Mouse (Mus musculus): ENCODE measurements around the gene Acsm3.
"Not testable (repeated sequence)": the region's sequence is repeated elsewhere in the genome, so short reads cannot be mapped to it uniquely, and the experiment has no call there.

The Acsm3 gene

DNA sequence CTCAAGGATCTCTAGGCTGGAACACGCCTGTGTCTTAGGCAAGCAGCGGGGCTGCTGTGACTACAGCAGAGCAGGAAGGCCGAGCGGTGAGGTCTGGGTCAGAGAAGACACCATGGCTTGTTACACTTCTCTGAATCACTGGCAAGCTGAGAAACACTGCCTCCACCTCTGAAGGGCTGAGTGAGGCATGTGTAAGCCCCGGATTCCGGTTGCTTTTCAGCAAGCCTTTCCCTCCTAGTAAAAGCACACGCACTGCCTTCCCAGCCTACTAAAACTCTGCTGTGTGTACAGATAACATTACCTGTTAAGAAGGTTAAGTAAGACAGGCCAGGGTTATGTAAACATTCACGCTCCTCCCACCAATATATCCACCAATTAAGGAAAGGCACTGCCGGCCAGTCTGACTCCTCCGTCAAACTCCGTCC is at the start of gene Acsm3:
Acsm3 (plus strand) TSS at position 397 of the 425 bp plus-strand sequence.
- no peak for DNase-seq (ENCODE audit: low spot score)

DNA sequence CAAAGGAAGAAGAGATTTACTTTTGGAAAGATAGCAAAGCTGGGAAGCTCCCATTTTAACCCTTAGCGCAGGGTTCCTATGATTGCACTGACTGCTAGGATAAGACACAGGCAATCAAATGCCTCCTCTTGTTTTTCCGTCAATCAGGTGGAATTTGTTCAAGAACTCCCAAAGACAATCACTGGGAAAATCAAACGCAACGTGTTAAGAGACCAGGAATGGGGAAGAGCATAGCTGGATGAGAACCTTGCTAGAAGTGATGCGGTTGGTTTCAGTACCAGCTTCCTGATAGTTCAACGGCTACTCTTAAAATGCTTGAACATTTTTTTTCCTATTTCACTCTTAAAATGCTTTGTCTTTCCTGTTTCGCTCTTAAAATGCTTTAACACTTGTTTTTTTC is 46.6 kb upstream of the Acsm3 start:
- no peak for DNase-seq (ENCODE audit: low spot score)

DNA sequence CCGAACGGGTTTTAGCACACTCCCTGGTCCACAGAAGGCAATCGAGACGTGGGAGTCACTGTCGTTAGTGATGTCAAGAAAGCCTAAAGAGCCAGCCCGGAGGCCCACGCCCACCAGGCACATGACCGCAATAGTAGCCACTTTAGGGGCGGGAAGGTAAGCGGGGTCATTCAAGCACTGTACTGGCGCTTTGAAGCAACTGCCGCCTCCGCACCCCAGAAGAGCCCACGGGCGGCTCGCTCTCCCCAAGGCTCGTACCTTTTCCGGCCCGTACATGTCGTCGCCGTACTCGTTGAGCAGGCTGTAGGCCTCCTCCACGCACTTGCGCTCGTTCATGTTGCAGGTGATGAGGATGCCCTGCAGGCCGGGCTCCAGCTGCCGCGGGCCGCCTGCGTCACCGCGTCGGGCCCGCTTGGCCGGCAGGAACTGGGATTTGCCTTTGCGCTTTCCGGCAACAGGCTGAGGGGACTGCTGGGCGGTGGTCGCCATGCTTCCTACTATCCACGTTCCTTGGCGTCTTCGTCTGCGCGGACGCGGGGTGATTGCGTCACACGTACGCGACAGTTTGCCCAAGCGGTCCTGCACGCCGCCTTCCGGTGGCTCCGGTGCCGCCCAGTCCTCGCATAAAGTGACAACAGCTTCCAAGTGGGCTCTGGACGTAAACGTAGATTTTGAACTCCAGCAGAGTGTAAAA is 40.3 kb upstream of the Acsm3 start, which contains the start of gene Thumpd1:
Thumpd1 (minus strand) TSS at position 546 of the 694 bp plus-strand sequence.
- DNase-seq (ENCODE audit: low spot score), result peak; percentile 92

DNA sequence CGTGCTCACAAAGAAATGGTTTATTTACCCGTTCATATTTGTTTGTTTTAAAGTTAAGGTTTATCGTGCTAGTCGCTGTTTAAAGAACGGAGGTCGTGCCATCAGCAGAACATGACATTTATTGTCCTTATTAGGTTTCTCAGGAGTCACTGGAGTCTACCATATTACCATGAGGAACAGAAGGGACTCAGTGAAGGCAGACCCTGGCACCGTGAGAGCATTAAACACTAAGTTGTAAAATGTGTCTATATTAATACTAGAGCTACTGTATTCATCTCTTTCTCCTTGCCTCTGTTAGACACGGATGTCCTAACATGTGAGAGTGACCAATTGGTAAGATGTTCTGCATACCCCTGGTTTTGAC is 39.8 kb upstream of the Acsm3 start:
- DNase-seq (ENCODE audit: low spot score), result no peak

DNA sequence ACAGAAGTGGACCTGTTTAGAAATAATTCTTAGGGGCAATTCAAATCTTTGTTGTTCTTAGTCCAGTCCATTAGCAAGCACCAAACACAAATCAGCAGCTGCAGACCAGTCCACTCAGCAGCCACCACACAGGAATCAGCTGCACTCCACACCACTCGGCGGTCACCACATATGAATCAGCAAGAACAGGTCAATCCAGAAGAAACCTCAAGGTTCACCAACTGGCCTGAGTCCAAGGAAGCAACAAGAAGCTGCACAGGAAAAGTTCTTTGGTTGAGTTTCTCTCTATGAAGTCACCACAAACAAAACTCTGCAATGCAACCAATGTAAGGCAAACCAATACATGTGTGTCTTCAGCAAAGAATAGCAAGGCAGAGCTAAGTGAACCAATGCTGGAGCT is 33.1 kb upstream of the Acsm3 start:
- DNase-seq (ENCODE audit: low spot score), result no peak

DNA sequence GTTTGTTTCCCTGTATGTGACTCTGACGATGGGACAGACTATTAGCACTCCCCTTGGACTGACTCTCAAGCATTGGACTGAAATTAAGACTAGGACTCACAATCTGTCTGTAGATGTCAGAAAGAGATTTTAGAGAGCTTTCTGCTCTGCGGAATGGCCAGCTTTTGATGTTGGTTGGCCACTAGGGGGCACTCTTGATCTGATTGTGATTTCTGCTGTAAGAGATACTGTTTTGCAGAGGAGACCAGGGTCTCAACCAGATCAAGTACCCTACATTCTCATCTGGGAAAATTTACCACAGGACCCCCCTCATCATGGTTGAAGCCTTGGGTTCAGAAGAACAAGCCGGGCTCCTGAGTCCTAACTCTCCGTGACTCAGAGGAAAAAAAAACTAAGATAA is 29.5 kb upstream of the Acsm3 start:
- DNase-seq (ENCODE audit: low spot score), result peak; percentile 27

DNA sequence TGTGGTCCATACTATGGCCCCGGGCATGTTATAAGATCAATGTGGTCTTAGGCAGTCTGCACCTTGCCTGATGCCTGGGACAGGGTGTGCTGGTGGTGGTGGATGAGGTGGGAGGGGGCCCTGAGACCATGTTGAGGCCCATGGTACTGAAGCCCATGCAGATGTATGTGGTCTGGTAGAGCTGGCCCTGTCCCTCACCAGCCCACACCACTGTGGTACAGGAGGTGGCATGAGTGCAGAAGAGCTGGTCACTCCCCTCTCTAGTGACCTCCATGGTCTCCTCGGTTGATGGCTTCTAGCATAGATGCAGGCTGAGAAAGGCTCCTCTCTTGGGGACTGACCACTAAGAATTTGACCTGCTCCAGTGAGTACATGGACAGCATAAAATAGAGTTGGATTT is 21.8 kb upstream of the Acsm3 start:
- DNase-seq (ENCODE audit: low spot score), result no peak

DNA sequence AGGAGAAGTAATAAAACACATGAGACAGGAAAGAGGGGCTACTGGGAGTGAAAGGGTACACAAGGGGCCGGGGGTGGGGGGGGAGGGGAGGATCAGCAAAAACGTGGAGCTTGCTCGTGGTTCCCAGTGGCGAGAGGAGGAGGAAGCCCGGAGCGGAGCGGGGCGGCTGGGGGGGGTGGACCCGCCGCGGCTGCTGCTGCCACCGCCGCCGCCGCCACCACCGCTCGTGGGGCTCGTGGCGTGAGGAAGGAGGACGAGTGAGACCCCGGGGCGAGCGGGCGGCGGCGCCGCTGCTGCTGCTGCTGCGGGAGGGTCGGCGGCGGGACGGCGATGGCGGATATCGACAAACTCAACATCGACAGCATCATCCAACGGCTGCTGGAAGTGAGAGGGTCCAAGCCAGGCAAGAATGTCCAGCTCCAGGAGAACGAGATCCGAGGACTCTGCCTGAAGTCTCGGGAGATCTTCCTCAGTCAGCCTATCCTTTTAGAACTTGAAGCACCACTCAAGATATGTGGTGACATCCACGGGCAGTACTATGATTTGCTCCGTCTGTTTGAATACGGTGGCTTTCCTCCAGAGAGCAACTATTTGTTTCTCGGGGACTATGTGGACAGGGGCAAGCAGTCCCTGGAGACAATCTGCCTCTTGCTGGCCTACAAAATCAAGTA is 20.8 kb upstream of the Acsm3 start:
- DNase-seq (ENCODE audit: low spot score), result not testable (repeated sequence)

DNA sequence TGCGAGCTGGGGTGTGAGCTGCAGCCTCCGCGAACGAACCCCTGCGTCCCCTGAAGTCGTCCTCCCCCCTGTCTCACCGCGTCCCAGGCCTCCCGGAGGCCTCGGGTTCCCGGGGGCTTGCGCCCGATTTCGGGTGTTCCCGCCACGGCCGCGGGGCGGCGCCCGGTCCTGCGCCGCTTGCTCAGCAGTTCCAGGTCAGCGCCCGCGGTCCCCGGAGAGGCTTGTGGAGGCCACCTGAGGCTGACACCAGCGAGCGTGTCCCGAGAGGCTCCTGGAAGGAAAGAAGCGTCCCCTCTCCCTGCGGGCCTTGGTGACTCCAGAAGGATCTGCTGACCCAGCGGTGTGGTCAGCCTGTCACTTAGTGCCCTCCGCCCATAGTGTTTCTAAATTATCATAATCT is 16.4 kb upstream of the Acsm3 start:
- DNase-seq (ENCODE audit: low spot score), result peak; percentile 17

DNA sequence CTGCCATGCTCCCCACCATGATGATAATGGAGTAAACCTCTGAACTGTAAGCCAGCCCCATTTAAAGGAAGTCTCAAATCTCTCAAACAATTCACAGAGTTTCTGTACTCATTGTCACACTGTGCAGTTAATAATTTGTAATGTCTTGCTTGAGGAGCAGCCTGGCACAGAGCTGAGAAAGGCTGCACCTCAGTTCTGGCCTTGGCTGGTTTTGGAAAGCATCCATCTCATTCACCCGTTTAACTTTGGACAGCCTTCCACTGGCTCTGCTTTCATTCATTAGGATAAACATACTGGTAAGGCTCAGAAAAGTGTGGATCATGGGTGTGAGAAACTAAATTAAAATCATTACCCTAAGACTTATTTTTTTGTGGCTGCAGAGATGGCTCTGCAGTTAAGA is 14.9 kb upstream of the Acsm3 start:
- DNase-seq (ENCODE audit: low spot score), result no peak

DNA sequence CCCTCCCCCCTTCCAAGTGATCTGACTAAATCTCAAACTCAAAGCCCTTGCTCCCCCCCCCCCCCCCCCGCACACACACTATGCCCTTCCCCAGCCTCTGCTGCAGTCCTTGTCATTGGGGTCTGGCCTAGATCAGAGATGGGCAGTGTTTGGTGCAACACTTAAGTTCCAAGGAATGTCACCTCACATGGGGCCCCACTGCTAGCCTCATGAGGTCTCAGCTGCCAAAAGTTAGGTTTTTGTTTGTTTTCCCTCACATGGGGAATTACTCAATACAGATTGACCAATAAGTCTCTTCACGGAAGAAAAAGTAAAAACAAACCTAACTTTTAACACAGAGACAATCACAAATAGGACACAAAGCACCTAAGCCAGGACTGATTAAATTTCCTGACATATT is 12.0 kb upstream of the Acsm3 start:
- DNase-seq (ENCODE audit: low spot score), result no peak

DNA sequence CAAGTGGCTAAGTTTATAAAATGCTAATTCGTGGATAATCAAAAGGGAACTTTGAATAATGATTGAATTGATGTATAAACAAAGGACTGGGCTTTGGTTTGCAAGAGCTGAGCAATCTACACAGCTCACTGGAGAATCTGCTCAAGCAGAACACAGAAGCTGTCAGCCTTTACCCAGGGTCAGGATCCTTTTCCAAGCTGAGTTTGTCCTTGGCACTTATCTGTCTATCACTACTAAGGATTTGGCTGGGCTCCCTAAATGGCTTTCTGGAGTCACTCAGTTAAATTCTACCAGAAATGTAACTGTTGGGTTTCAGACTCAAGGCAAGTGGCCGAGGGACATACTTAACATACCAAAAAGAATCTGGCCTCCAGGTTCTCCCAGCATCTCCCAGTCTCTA is 10.8 kb upstream of the Acsm3 start:
- DNase-seq (ENCODE audit: low spot score), result no peak

DNA sequence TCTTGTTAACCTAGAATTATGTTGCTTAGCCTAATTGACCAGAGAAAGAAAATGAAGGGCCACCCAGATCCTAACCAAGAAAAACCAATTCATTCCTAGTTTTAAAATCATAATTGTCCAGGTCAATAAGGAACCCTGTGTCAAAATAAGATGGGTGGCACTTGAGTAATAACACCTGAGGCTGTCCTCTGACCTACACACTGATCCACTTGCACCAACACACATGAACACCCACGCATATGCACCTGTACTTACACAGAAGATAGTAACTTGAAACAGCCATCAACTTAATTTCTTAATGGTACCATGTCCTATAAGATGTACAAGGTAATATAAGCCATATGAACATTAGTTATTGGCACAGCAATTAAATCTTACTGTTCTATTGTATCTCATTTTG is 7.0 kb upstream of the Acsm3 start:
- no peak for DNase-seq (ENCODE audit: low spot score)

DNA sequence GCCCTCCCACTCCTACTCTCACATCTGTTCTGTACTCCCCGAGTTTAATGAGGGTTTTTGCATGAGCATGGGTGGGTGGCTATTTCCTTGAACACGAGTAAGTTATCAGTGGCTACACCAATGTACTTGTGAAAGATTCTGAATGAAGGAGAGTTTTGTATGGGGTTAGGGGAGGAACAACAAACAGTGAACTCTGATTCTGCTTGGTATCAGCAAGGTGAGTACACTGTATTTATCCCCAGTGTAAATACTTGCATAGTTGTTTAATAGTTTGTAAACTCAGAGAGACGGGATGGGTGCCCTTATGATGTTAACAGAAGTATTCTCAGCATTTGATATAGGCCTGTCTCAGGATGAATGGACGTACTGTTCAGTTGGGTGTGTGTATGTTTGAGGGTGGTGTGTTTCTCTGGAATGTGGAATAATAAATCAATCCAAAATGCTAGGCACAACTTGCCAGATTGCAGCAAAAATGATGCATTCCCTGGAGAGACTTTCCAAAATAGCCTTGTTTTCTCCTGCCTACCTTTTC is 1.5 kb downstream of the Acsm3 start:
- DNase-seq (ENCODE audit: low spot score), result no peak

DNA sequence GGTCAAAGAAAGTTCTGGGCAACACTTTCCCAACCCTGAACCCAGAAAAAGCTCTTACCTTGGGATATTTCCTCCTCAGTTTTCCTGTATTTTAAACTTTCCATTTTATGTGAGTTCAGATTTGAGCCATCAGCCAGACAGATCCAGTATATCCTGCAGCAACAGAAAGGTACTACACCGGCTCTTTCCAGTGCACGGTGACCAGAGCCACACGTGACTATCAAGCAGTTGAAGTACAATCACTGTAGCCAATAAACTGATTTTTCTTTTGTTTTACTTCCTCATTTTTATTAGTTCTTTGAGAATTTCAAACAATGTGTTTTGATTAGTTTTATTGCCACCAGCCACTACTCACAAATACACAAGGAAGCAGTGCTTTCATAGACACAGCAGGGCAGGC is 3.7 kb downstream of the Acsm3 start:
- no peak for DNase-seq (ENCODE audit: low spot score)

DNA sequence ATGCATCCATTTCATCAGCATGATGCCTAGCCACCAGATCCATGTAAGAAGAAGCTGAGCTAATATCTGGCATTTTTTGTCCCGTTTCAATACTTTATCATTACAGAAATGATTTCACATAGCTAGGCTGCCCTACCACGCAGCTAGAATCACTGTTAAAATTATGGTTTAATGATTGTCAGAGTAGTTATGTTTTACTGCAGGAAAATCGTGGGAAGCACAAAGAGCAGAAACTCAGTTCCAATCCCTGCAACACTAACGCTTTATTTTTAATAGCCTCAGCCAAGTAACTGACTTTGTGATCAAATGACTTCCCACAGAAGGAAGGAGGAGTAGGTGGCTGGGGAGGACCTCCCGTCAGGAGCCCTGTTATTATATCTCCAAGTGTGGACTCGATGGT is 6.3 kb downstream of the Acsm3 start:
- DNase-seq (ENCODE audit: low spot score), result no peak

DNA sequence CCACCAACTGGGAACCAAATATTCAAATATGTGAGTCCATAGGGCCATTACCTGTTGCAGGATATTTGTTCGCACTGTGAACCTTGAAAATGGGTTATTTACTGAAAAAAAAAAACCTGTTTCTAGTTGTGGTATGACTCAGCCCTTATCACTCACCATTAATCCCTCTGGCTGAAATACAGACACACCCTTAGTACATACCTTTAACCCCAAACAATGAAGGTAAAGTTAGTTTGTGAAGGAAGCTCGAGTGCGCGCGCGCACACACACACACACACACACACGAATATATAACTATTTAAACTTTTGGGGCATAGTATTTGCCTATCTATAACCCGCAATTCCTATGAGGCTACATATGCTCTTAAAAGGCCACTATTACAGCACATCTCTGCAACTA is 9.2 kb downstream of the Acsm3 start:
- no peak for DNase-seq (ENCODE audit: low spot score)

DNA sequence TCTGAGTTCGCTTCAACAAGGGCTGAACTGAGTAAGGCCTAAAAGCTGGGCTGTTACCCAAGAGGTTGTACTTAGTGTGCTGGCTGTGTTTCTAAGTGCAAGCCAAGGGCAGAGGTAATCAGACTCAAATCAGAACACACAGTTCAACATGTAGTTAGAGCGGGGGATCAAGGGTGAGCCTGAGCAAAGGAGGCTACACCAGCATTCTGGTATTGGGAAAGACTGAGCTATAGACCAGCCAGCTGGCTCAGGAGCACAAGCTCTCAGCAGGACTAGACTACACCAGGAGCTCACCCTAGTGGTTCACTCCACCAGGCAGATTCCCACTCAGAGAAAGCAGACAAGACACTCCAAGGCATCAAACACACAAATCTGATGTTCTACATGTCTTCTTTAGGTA is 22.7 kb downstream of the Acsm3 start:
- DNase-seq (ENCODE audit: low spot score), result no peak

DNA sequence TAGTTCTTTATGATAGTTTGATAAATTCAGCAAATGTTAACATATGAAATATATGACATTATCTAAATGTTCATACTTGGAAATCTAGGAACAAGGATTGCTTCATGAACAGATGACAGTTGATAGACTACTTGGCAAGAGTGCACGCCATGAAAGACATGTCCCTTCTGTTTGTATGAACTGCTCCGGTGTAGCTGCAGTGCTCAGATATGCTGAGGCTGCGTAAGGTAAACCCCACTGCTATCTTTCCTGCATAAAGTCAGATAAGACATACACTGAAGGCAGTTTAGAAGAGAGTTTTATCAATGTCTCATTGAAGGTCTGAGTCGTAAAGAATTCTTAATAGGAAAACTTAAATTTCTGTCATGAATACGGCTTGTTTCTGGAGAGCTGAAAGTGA is 24.2 kb downstream of the Acsm3 start:
- DNase-seq (ENCODE audit: low spot score), result no peak

DNA sequence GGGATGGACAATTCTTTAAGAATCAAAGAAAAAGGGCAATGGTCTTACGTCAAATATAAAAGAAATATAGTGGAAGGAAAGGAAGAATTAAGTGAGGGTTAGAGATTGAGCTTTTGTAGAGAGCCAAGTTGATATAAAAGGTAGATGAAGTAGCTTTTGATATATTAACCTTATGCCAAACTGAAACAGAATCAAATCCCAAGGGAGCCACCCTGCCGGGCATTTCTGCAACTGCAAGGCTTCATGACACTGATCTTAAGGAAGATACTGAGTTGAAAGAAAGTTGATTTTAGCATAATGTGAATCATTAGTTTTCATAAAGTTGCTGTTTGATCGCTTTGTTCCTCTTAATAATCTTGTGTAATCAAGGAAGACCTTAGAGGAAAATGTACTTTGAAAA is 28.3 kb downstream of the Acsm3 start:
- DNase-seq (ENCODE audit: low spot score), result no peak

DNA sequence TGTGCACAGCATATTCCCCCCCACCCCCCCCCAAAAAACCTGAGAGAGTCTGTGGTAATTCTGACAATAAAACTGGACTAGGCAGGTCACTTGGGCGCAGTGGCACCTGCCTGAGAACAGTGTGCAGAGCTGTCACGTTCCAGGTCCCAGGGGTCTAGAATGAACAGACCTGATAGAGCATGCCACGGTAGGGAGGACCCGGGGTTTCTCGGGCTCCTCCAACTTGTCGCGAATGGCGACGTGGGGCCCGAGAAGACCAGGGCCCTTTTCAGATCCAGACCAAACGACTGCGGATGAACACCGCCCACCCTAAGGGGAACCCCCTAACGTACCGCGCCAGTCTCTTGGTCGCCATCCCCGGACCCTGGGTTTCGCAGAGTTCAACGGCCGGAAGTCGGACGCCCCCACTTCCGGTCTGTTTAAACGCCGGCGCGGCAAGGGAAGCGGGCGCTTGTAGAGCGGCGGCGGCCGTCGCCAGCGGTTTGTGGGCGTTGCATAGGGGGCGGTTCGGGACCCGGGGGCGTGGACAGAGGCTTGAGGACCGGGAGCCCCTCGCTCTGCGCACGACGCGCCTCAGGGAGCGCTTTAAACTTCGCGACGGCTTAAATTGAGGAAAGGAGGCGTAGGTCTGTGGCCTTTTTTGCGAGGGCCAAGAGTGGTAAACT is 33.0 kb downstream of the Acsm3 start, which contains the start of the genes Rexo5 and Eri2:
Rexo5 (plus strand) TSS at position 421 of the 665 bp plus-strand sequence.
Eri2 (minus strand) TSS at position 473 of the 665 bp plus-strand sequence.
- peak; percentile 87 for DNase-seq (ENCODE audit: low spot score)

DNA sequence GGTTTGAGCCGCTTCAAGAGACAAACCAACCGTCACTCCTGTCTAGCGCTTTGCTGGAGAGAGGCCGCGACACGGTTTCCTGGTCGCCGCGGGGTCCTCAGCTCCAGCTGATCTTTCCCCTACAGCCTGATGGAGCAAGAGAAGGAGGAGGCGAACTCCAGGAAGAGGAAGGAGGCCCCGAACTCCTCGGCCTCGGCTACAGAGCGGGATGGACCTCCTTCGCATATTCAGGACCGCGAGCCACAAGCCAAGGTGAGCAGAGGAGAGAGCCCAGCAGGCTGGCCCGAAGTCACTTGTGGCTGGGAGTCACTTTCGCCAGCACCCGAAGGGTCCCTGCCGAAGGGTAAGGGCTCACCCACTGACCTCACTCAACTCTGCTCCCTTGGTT is 33.5 kb downstream of the Acsm3 start:
- DNase-seq (ENCODE audit: low spot score), result no peak

DNA sequence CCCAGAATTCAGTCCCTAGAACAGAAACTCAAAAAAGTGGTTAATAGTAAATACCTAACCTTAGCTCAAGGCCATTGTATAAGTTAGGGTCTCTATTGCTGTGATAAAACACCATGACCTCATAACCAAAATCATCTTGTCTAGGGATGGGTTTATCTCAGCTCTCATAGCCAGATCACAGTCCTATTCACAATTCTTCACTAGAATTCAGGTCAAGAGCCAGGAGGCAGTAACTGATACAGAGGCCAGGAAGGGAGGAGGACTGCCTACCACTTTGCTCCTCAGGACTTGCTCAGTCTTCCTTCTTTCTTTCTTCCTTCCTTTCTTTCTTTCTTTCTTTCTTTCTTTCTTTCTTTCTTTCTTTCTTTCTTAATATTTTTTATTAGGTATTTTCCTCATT is 34.6 kb downstream of the Acsm3 start:
- DNase-seq (ENCODE audit: low spot score), result no peak

Measured in T-cell, adult 2 months (primary cell).